Mouse (Mus musculus) G1E (cell line): ENCODE measurements around the gene Scmh1. TPM values are rescaled to one million over a fixed set of nuclear protein-coding genes. Genes with fewer than 3 reads are reported as not detected.

ENCODE experiments used
- ATAC-seq: 2 replicates; pipeline ENCODE4 v1.8.0; 2016; ENCODE audit warnings: mild to moderate bottlenecking; ENCODE audit not compliant: insufficient number of reproducible peaks, poor library complexity, low FRiP score, severe bottlenecking; ENCODE audit errors: extremely low read depth
- DNase-seq: peaks from one replicate; pipeline ENCODE4 v3.0.0; 2012; ENCODE audit warnings: low spot score
- H3K27me3 ChIP-seq: 2 replicates; pipeline ENCODE4 v1.6.1; 2012; ENCODE audit warnings: mild to moderate bottlenecking, low read length, inconsistent platforms; ENCODE audit not compliant: insufficient read depth
- H3K36me3 ChIP-seq: replicated peaks from 2 replicates; pipeline ENCODE3; 2012; ENCODE audit warnings: mild to moderate bottlenecking, inconsistent platforms
- H3K4me1 ChIP-seq: 2 replicates; pipeline ENCODE4 v1.6.1; 2012; ENCODE audit warnings: low read depth, low read length, inconsistent platforms, mixed read lengths; ENCODE audit not compliant: insufficient read depth
- H3K4me3 ChIP-seq: 2 replicates; pipeline ENCODE4 v1.5.1; 2012; ENCODE audit warnings: low read depth, mild to moderate bottlenecking, inconsistent platforms, low read length, moderate library complexity, mixed read lengths
- H3K9me3 ChIP-seq: replicated peaks from 2 replicates; pipeline ENCODE4 v1.6.1; 2012; ENCODE audit warnings: inconsistent platforms
- CTCF ChIP-seq: IDR thresholded peaks from 2 replicates; pipeline ENCODE4 v1.5.1; 2012; ENCODE audit warnings: low read depth, low read length, inconsistent platforms, mixed read lengths
- GATA1 ChIP-seq: IDR thresholded peaks from 2 replicates; pipeline ENCODE4 v1.6.1; 2012; ENCODE audit warnings: borderline replicate concordance, low read length, inconsistent platforms, mixed read lengths
- GATA2 ChIP-seq: IDR thresholded peaks from 2 replicates; pipeline ENCODE4 v1.6.1; 2012; ENCODE audit warnings: low read depth, low read length, inconsistent platforms, borderline replicate concordance
- POLR2AphosphoS5 ChIP-seq: IDR thresholded peaks from 2 replicates; pipeline ENCODE4 v1.6.1; 2012; ENCODE audit warnings: low read depth, low read length, inconsistent platforms; ENCODE audit not compliant: insufficient replicate concordance
- TAL1 ChIP-seq: conservative IDR thresholded peaks from 2 replicates; pipeline ENCODE4 v1.6.1; 2012; ENCODE audit warnings: low read depth, low read length, inconsistent platforms, mixed read lengths
- polyA plus RNA-seq: library from polyadenylated mRNA; stranded (reverse); fragments of >175 nt; gene quantifications from 2 replicates; pipeline ENCODE4 v1.2.3, GENCODE M21; 2012
- total RNA-seq, 2 experiments: library from RNA; stranded (forward) in 1 of 2; stranded (reverse) in 1 of 2; fragments of 200-1000 nt in 1 of 2; fragments of >200 nt in 1 of 2; fragmentation: Nextera tagmentation in 1 of 2; gene quantifications; 2 replicates each; pipeline ENCODE4 v1.2.3; 2014 to 2017

The Scmh1 gene
- total and polyA plus RNA-seq, 3 experiments, result 0.44 TPM; not detected in 2

DNA sequence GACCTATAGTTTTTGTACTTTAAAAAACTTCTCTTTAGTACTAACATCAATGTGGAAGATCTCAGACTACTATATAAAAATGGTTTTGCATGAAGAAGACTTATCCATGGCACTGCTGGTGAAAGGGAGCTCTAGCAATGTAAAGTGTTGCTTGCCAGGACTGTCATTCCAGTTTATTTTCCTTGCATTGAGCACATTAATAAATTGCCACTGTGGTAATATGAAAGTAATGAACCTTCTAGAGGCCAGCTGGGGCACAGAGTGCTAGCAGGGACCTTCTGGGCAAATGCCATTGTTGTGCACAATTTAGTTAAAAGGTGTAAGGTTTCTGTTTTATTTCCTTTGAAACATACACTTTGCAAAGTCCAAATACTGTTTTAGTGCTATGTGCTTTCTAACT, 25.5 kb downstream of the Scmh1 start:
- H3K9me3 ChIP-seq, result no peaks in the 10 kb centered on the region
- ATAC-seq (no peak), DNase-seq (no peak)
- H3K4me1 ChIP-seq, result no peaks in the 10 kb centered on the region
- TF ChIP-seq TAL1 (no peak), GATA1 (no peak), GATA2 (no peak), CTCF (no peak), POLR2AphosphoS5 (no peak)
- no peak overlapping the region for H3K4me3 ChIP-seq
- H3K36me3 ChIP-seq, result no peaks in the 10 kb centered on the region
- 0 out of 2 replicates have a peak, but pooled peaks cover 2% of the 10 kb centered on the region for H3K27me3 ChIP-seq

DNA sequence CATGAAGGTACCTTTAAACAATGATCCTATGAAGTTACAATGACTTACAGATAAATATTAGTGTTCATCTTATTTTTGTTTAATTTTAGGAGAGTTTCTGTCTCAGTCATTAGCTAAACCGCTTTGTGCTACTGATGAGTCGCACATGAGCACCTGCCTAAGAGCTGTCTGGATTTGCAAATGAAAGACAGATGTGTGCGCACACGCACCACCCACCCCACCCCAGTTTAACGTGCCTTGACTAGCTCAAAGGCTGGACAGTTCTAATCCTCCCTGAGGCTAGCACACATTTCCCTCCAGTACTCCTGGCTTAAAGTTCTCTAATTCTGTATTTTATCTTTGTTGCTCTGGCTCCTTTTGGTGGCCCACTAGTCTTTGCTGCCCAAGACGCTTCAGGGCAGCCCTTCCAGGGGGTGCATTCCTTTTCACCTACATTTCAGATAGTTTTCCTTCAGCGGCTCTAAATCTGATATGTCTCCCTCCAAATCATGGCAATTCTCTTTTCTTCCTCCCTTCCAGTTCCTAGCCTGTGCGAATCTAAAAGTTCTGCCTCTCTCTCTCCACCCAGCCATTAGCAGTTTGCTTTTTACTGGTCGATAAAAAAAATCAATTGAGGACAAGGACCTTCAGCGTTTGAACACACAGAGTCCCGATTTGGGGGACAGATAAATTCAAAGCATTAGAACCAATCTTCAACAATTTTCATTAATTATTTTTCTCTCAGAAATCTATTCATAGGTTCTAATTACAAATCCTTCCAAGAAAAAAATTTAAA, 27.7 kb downstream of the Scmh1 start:
- Histone ChIP-seq H3K4me1 (no peaks in the 10 kb centered on the region), H3K4me3 (no peak overlapping the region), H3K9me3 (no peaks in the 10 kb centered on the region), H3K27me3 (0 out of 2 replicates have a peak, but pooled peaks cover 2% of the 10 kb centered on the region), H3K36me3 (no peaks in the 10 kb centered on the region)
- ATAC-seq (no peak), DNase-seq (no peak)
- TF ChIP-seq GATA1 (no peak), POLR2AphosphoS5 (no peak), CTCF (no peak), GATA2 (no peak), TAL1 (no peak)

DNA sequence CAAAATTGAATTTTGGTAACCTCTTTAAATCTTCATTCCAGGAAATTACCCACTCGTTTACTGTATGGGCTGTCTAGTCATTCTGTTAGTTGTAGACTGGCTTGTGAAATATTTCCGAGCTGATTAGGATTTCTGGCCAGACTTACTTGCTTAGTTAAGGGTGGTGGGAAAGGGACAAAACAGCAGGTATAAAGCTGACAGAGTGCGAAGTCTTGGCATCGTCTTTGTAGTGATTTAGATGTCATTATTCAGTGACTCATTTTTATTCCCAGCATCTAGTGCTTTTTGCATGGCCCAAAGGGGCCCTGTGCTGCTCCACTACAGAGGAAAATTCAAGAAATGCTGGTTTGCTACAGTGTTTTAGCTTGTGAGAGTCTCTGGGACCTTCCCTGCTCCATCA, 56.7 kb downstream of the Scmh1 start:
- Histone ChIP-seq H3K27me3 (no peaks in the 10 kb centered on the region; the same call in 1 of the 2 replicates), H3K4me3 (no peak overlapping the region), H3K4me1 (no peaks in the 10 kb centered on the region), H3K9me3 (no peaks in the 10 kb centered on the region), H3K36me3 (no peaks in the 10 kb centered on the region)
- no peak for DNase-seq
- TF ChIP-seq CTCF (no peak), POLR2AphosphoS5 (no peak)
- no peak for ATAC-seq

DNA sequence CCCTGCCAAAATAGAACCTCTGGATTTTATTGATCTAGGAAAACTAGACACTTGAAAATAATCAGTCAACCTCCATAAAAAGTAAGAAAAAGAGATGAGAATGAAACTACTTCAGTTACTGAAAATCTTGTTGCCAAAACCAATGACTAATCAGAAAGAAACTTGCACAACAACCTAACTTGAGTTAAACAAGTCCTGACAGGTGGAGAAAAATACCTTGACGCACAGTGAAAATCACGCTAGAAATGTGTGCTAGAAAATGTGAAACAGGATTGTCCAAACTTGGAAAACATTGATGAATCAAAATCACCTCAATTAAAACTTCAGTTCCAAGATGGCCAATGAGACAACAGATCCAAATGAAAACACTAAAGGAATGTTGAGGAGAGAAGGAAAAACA, 67.9 kb downstream of the Scmh1 start:
- TF ChIP-seq GATA1, result no peak
- ATAC-seq, result no peak
- Histone ChIP-seq H3K4me1 (no peaks in the 10 kb centered on the region), H3K27me3 (no peaks in the 10 kb centered on the region), H3K4me3 (no peak overlapping the region), H3K36me3 (no peaks in the 10 kb centered on the region), H3K9me3 (no peaks in the 10 kb centered on the region)
- DNase-seq, result no peak

DNA sequence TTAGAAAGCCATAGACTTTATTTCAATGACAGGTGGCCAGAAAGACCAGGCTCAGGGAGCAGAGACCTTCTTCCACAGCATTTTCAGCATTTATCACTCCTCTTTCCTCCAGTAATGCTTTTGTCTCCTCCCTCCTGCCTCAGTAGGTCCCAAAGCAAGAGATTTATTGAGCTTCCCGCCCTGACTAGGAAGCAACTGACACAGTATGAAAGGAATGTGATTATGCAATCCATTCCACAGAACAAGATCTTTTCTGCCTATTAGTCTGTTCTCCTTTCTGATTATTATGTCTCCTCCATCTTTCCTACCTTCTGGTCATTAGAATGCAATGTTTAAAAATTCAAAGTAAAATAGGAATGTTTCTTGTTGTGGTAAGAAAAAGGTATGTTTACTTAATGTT, 82.6 kb downstream of the Scmh1 start:
- ATAC-seq (no peak), DNase-seq (no peak)
- Histone ChIP-seq H3K9me3 (no peaks in the 10 kb centered on the region), H3K27me3 (no peaks in the 10 kb centered on the region; the same call in 1 of the 2 replicates), H3K4me1 (no peaks in the 10 kb centered on the region), H3K36me3 (no peaks in the 10 kb centered on the region), H3K4me3 (no peak overlapping the region)
- TF ChIP-seq TAL1 (no peak), GATA1 (no peak), CTCF (no peak), POLR2AphosphoS5 (no peak), GATA2 (no peak)

DNA sequence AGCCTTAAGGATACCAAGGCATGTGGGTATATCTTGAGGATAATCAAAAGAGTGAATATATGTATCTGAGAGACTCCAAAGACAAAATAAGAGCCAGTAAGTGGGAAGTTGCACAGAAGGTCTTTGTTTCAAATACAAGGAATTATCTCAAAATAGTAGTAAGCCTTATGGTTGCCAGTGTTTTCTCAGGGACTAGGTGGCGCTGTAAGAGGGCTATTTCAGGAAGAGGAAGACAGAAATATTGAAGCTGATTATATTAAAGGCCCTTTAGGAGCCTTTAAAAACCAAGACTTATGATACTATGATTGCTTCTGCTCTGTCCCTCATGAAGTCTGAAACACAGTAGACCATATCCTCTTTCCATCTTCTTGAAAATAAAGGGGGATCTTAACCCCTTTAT, 101.9 kb downstream of the Scmh1 start:
- Histone ChIP-seq H3K4me3 (no peak overlapping the region), H3K4me1 (no peaks in the 10 kb centered on the region), H3K9me3 (no peaks in the 10 kb centered on the region), H3K27me3 (no peaks in the 10 kb centered on the region), H3K36me3 (no peaks in the 10 kb centered on the region)
- TF ChIP-seq TAL1, result no peak
- TF ChIP-seq GATA1, result no peak
- TF ChIP-seq CTCF, result no peak
- no peak for TF ChIP-seq POLR2AphosphoS5
- no peak for TF ChIP-seq GATA2
- ATAC-seq (no peak), DNase-seq (no peak)

DNA sequence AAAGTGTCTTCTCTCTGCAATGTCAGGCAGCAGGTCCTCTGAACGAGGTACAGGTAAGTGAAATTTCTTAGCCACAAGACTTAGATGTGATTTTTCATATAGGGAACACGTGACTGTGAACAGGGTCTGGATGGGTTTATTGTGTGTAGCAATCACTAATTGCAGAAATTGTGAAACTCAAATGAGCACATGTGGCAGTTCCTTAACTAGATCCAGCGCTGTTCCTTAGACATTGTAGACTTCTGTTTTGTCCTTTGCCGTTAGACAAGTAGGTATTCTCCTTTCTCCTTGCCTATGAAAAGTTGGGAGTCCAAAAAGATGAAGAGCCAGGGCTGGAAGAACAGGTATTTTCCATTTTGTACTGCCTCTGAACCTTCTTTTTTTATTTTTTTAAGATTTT, 106.1 kb downstream of the Scmh1 start:
- H3K9me3 ChIP-seq, result no peaks in the 10 kb centered on the region
- DNase-seq, result no peak
- H3K36me3 ChIP-seq, result no peaks in the 10 kb centered on the region
- TF ChIP-seq POLR2AphosphoS5, result no peak
- no peak for TF ChIP-seq GATA1
- TF ChIP-seq TAL1, result no peak
- no peak for TF ChIP-seq GATA2
- TF ChIP-seq CTCF, result no peak
- H3K4me1 ChIP-seq, result no peaks in the 10 kb centered on the region
- no peak for ATAC-seq
- H3K4me3 ChIP-seq, result no peak overlapping the region
- H3K27me3 ChIP-seq, result peaks cover 8% of the 10 kb centered on the region
